Mouse (Mus musculus) heart, adult 2 months (tissue): ENCODE data around the gene Hoxb6.

Experiments
- EP300 ChIP-seq: fragments of 200-500 bp; IDR thresholded peaks from 2 replicates; pipeline ENCODE4 v1.6.1; 2011; ENCODE audit warnings: low read depth, low read length, control low read depth; ENCODE audit not compliant: insufficient read depth
- POLR2A ChIP-seq: fragments of 200-500 bp; IDR thresholded peaks from 2 replicates; pipeline ENCODE4 v1.6.1; 2011; ENCODE audit warnings: mild to moderate bottlenecking, low read depth, low read length, control low read depth; ENCODE audit not compliant: insufficient read depth

DNA sequence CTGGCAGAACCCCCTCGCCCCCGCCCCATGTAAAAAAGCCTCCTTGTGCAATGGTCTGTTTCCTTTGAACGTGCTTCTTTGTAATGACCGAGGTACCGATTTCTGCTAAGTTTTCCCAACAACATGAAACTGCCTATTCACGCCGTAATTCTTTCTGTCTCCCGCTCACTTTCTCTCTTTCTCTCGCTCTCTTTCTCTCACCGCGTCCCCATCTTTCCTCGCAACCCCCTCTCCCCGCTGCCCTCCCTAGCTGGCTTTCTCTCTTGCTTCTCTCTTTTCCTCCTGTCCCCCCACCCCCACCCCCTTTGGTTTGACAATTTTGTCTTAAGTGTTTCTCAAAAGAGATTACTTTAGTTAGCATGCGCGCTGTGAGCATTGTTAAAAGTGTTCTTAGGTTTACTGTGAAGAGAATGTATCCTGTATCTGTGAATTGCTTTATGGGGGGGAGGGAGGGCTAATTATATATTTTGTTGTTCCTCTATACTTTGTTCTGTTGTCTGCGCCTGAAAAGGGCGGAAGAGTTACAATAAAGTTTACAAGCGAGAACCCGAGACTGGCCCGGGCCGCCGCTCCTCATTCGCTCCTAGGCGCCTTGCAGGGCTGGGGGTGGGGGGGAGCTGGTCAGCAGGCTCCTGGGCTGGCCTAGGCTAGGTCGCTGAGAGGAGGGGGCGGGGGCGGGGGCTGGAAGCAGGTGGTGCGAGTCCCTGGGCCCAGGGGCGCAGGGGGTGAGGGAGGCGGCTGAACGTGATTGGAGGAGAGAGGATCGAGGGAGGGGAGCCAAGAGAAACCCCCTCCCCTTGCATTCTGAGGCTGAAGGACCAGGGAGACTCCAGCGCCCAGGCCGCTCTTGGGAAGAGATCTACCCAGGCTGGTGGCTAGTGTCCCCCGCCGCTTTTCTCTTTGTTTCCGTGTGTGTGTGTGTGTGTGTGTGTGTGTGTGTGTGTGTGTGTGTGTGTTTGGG is 7.2 kb upstream of the Hoxb6 start:
- TF ChIP-seq POLR2A (no peak), EP300 (no peak)
